Mouse (Mus musculus): Measurements from ENCODE around the gene Dynlt1a. TPM values are rescaled to one million over a fixed set of nuclear protein-coding genes. Genes with fewer than 3 reads are reported as not detected.
A peak's percentile ranks its signal among the peaks of the same experiment; 100 is the strongest.
"Not testable (repeated sequence)": the region's sequence is repeated elsewhere in the genome, so short reads cannot be mapped to it uniquely, and the experiment has no call there.

The Dynlt1a gene
- polyA plus RNA-seq, 2 experiments: 14.8 to 15.7 TPM

DNA sequence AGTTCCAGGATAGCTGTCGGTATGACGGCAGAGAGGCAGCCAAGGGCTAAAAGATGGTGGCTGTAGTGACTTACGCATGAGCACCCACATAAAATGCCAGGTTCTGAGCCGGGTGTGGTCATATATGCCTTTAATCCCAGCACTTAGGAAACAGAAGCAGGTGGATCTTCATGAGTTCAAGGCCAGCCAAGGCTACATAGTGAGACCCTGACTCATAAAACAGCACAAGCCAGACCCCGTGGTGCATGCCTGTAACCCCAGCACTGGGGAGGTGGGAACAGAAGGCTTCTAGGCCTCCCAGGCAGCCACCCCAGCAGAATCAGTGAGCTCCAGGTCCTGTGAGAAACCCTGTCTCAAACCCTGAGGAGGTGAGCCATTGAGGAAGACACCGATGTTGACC, 12.4 kb downstream of the Dynlt1a start:
- not testable (repeated sequence) for DNase-seq (ENCODE audit: low spot score); H3K27me3 ChIP-seq (ENCODE audit: control insufficient read depth, insufficient read depth, low read length); H3K9ac ChIP-seq (ENCODE audit: low read depth, low read length, severe bottlenecking); H3K9me3 ChIP-seq (ENCODE audit: control insufficient read depth, low read length); H3K4me1 ChIP-seq (ENCODE audit: control insufficient read depth, insufficient read depth, low read length); H3K27ac ChIP-seq (replicated peaks; ENCODE audit: low read depth, low read length); H3K4me2 ChIP-seq (replicated peaks; ENCODE audit: low read depth, low read length, severe bottlenecking); H3K36me3 ChIP-seq (ENCODE audit: control insufficient read depth, insufficient read depth, low read length); ATAC-seq (ENCODE audit: low FRiP score, low read depth); H3K4me3 ChIP-seq (replicated peaks; ENCODE audit: low read length)
- 90% methylated on average over 4 of the region's 6 CpGs for WGBS

DNA sequence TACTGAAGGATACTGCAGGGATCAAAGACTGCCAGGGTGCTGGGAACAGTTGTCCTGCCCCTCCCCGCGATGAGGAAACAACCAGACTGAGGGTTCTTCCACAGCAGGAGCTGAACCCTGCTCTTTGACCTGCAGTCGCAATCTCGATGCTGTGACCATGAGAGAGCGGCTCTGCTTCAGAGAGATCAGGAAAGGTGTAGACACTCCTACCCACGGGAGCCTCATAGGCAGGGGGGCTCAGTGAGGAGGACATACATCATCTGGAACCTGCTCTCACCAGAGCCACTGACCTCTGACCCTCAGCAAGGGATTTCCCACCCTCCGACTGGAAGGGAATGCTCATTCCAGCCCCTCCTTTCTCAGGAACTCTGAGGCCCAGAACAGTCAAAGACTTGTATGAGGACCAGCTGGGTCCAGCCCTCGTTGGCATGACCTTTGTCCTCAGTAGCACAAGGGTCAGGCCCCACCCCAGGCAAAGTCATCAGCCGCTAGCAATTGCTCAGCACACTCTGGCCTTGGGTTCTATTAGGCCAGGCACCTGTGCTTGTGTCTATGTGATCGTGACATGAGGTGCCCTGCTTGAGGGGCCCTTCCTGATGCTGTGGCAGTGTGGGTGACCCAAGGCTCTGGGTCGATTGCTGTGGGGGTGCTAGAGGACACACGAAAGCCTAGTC, 17.0 kb downstream of the Dynlt1a start:
- not testable (repeated sequence) for H3K4me3 ChIP-seq (replicated peaks; ENCODE audit: low read length); ATAC-seq (ENCODE audit: low FRiP score, low read depth); H3K4me2 ChIP-seq (replicated peaks; ENCODE audit: low read depth, low read length, severe bottlenecking); H3K9ac ChIP-seq (ENCODE audit: low read depth, low read length, severe bottlenecking); H3K9me3 ChIP-seq (ENCODE audit: control insufficient read depth, low read length); H3K36me3 ChIP-seq (ENCODE audit: control insufficient read depth, insufficient read depth, low read length); H3K4me1 ChIP-seq (ENCODE audit: control insufficient read depth, insufficient read depth, low read length); H3K27me3 ChIP-seq (ENCODE audit: control insufficient read depth, insufficient read depth, low read length); H3K27ac ChIP-seq (replicated peaks; ENCODE audit: low read depth, low read length); DNase-seq (ENCODE audit: low spot score)
- WGBS: 58% methylated on average over 3 of the region's 12 CpGs

- H3K27me3 ChIP-seq (ENCODE audit: control insufficient read depth, insufficient read depth, low read length); H3K4me1 ChIP-seq (ENCODE audit: control insufficient read depth, insufficient read depth, low read length); DNase-seq (ENCODE audit: low spot score); H3K36me3 ChIP-seq (ENCODE audit: control insufficient read depth, insufficient read depth, low read length); ATAC-seq (ENCODE audit: low FRiP score, low read depth); H3K4me2 ChIP-seq (replicated peaks; ENCODE audit: low read depth, low read length, severe bottlenecking); H3K9me3 ChIP-seq (ENCODE audit: control insufficient read depth, low read length); H3K27ac ChIP-seq (replicated peaks; ENCODE audit: low read depth, low read length); H3K9ac ChIP-seq (ENCODE audit: low read depth, low read length, severe bottlenecking); H3K4me3 ChIP-seq (replicated peaks; ENCODE audit: low read length): not testable (repeated sequence)
- WGBS: 93% methylated on average over 9 of the region's 15 CpGs
These were observed 20.1 kb downstream of the Dynlt1a start for GRCm38 (mm10) chr17:6297060-6297795.

DNA sequence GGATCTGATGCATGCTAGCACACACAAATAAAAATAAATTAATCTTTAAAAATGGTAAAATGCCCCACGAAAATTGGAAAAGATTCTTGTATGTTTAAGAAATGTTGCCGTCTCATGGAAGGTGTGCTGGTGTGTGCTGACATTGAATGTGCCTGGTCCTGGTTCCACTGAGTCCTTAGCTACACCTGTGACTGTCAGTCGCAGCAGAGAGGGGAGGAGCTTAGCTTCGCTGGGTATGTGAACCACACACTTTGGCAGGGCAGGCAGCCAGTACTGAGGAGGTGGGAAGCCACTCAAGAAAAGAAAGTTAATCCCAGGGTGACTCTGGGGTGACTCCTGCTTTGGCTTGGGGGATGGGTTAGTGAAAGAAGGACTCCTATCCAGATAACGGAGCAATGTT, 23.4 kb downstream of the Dynlt1a start:
- not testable (repeated sequence) for H3K27ac ChIP-seq (replicated peaks; ENCODE audit: low read depth, low read length); H3K36me3 ChIP-seq (ENCODE audit: control insufficient read depth, insufficient read depth, low read length); DNase-seq (ENCODE audit: low spot score); H3K4me3 ChIP-seq (replicated peaks; ENCODE audit: low read length); H3K4me2 ChIP-seq (replicated peaks; ENCODE audit: low read depth, low read length, severe bottlenecking); H3K4me1 ChIP-seq (ENCODE audit: control insufficient read depth, insufficient read depth, low read length); H3K9ac ChIP-seq (ENCODE audit: low read depth, low read length, severe bottlenecking); H3K27me3 ChIP-seq (ENCODE audit: control insufficient read depth, insufficient read depth, low read length); H3K9me3 ChIP-seq (ENCODE audit: control insufficient read depth, low read length)
- ATAC-seq (ENCODE audit: low FRiP score, low read depth): 0 out of 2 replicates have a peak, but pooled peaks have one; percentile 32
- WGBS: no CpG with 5 or more reads among the region's 5 CpGs

GRCm38 (mm10) chr17:6289045-6289444, 28.3 kb downstream of the Dynlt1a start:
- ATAC-seq (ENCODE audit: low FRiP score, low read depth); DNase-seq (ENCODE audit: low spot score); H3K4me2 ChIP-seq (replicated peaks; ENCODE audit: low read depth, low read length, severe bottlenecking); H3K4me1 ChIP-seq (ENCODE audit: control insufficient read depth, insufficient read depth, low read length); H3K9me3 ChIP-seq (ENCODE audit: control insufficient read depth, low read length); H3K4me3 ChIP-seq (replicated peaks; ENCODE audit: low read length); H3K27me3 ChIP-seq (ENCODE audit: control insufficient read depth, insufficient read depth, low read length); H3K27ac ChIP-seq (replicated peaks; ENCODE audit: low read depth, low read length); H3K36me3 ChIP-seq (ENCODE audit: control insufficient read depth, insufficient read depth, low read length); H3K9ac ChIP-seq (ENCODE audit: low read depth, low read length, severe bottlenecking): not testable (repeated sequence)
- WGBS: 95% methylated on average over 10 of the region's 12 CpGs

GRCm38 (mm10) chr17:6286169-6286568, 31.1 kb downstream of the Dynlt1a start:
- not testable (repeated sequence) for ATAC-seq (ENCODE audit: low FRiP score, low read depth); H3K9me3 ChIP-seq (ENCODE audit: control insufficient read depth, low read length); H3K4me1 ChIP-seq (ENCODE audit: control insufficient read depth, insufficient read depth, low read length); H3K4me3 ChIP-seq (replicated peaks; ENCODE audit: low read length); H3K4me2 ChIP-seq (replicated peaks; ENCODE audit: low read depth, low read length, severe bottlenecking); H3K9ac ChIP-seq (ENCODE audit: low read depth, low read length, severe bottlenecking); H3K36me3 ChIP-seq (ENCODE audit: control insufficient read depth, insufficient read depth, low read length); H3K27me3 ChIP-seq (ENCODE audit: control insufficient read depth, insufficient read depth, low read length); DNase-seq (ENCODE audit: low spot score); H3K27ac ChIP-seq (replicated peaks; ENCODE audit: low read depth, low read length)
- WGBS: 84% methylated on average over 5 of the region's 5 CpGs

GRCm38 (mm10) chr17:6283137-6283536, 34.2 kb downstream of the Dynlt1a start:
- not testable (repeated sequence) for H3K27me3 ChIP-seq (ENCODE audit: control insufficient read depth, insufficient read depth, low read length); H3K4me2 ChIP-seq (replicated peaks; ENCODE audit: low read depth, low read length, severe bottlenecking); H3K9me3 ChIP-seq (ENCODE audit: control insufficient read depth, low read length); H3K4me3 ChIP-seq (replicated peaks; ENCODE audit: low read length); H3K27ac ChIP-seq (replicated peaks; ENCODE audit: low read depth, low read length); DNase-seq (ENCODE audit: low spot score); H3K36me3 ChIP-seq (ENCODE audit: control insufficient read depth, insufficient read depth, low read length); H3K4me1 ChIP-seq (ENCODE audit: control insufficient read depth, insufficient read depth, low read length); H3K9ac ChIP-seq (ENCODE audit: low read depth, low read length, severe bottlenecking); ATAC-seq (ENCODE audit: low FRiP score, low read depth)
- WGBS: 91% methylated on average over 7 of the region's 10 CpGs

DNA sequence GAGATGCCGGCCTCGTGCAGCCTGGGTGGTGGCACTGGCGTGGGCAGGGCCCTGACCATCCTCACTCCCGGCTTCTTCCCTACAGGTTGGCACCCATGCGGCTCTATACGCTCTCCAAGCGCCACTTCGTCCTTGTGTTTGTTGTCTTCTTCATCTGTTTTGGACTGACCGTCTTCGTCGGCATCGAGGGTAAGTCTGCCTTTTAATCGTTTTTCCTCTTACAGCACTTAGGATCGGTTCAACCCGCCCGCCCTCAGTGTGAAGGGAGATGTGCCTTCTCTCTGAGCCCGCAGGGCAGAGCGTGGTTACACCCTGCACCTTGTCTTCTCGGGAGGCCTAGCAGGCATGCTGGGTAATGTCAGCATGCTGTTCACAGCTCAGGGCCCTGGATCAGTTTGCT, 36.8 kb downstream of the Dynlt1a start:
- not testable (repeated sequence) for H3K27ac ChIP-seq (replicated peaks; ENCODE audit: low read depth, low read length); ATAC-seq (ENCODE audit: low FRiP score, low read depth); H3K4me1 ChIP-seq (ENCODE audit: control insufficient read depth, insufficient read depth, low read length); H3K9ac ChIP-seq (ENCODE audit: low read depth, low read length, severe bottlenecking); H3K4me3 ChIP-seq (replicated peaks; ENCODE audit: low read length); H3K27me3 ChIP-seq (ENCODE audit: control insufficient read depth, insufficient read depth, low read length); H3K4me2 ChIP-seq (replicated peaks; ENCODE audit: low read depth, low read length, severe bottlenecking); H3K9me3 ChIP-seq (ENCODE audit: control insufficient read depth, low read length); H3K36me3 ChIP-seq (ENCODE audit: control insufficient read depth, insufficient read depth, low read length); DNase-seq (ENCODE audit: low spot score)
- 90% methylated on average over 18 of the region's 19 CpGs for WGBS
